Mouse (Mus musculus): ENCODE measurements around the gene B9d2. TPM values are rescaled to one million over a fixed set of nuclear protein-coding genes. Genes with fewer than 3 reads are reported as not detected.

B9d2 gene
- polyA plus RNA-seq, 1 experiment from 2014 or later: 19.9 TPM

- H3K4me1 ChIP-seq (replicated peaks): peaks cover 30% of the 10 kb centered on the region
- no peaks in the 10 kb centered on the region for H3K36me3 ChIP-seq (replicated peaks)
- 30% methylated on average over 12 of the region's 12 CpGs for WGBS (ENCODE audit: insufficient replicate concordance)
- H3K4me3 ChIP-seq (replicated peaks): no peak overlapping the region
- no peak for ATAC-seq (ENCODE audit: insufficient read depth)
- no peaks in the 10 kb centered on the region for H3K27me3 ChIP-seq
- no peaks in the 10 kb centered on the region for H3K9me3 ChIP-seq (replicated peaks)
- H3K4me2 ChIP-seq: peak overlapping the region; percentile 11; the same call in 1 of the 2 replicates
- H3K9ac ChIP-seq: no peak overlapping the region
- H3K27ac ChIP-seq (replicated peaks): no peak overlapping the region
Observed at GRCm38 (mm10) chr7:25652244-25652759, 28.3 kb upstream of the B9d2 start.

GRCm38 (mm10) chr7:25655601-25656428, 24.8 kb upstream of the B9d2 start:
- no peak for ATAC-seq (ENCODE audit: insufficient read depth)
- Histone ChIP-seq H3K9ac (no peak overlapping the region), H3K4me1 (replicated peaks) (peaks cover 44% of the 10 kb centered on the region), H3K27ac (replicated peaks) (0 out of 2 replicates have a peak overlapping the region, but pooled peaks have one; percentile 33), H3K36me3 (replicated peaks) (no peaks in the 10 kb centered on the region), H3K4me3 (replicated peaks) (no peak overlapping the region), H3K27me3 (no peaks in the 10 kb centered on the region), H3K9me3 (replicated peaks) (no peaks in the 10 kb centered on the region), H3K4me2 (no peak overlapping the region)
- 61% methylated on average over 11 of the region's 11 CpGs for WGBS (ENCODE audit: insufficient replicate concordance)

DNA sequence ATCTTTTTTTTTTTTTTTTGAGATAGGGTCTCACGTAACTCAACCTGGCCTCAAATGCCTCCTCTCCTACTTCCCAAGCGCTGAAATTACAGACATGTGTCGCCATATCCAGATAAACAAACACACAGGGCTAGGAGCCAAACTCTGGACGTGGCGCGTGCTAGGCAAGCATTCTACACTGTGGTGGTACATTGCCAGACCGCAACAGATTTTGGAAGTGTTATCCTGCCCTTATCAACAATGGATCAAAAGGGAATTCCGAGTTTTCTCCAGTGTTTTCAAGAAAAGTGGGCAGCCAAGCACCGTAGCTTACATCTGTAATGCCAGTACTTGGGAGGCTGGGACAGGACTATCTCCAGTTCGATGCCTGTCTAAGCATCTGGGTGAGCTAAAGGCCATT, 22.8 kb upstream of the B9d2 start:
- 27% methylated on average over 10 of the region's 10 CpGs for WGBS (ENCODE audit: insufficient replicate concordance)
- H3K4me1 ChIP-seq (replicated peaks): peaks cover 53% of the 10 kb centered on the region
- H3K9me3 ChIP-seq (replicated peaks): no peaks in the 10 kb centered on the region
- ATAC-seq (ENCODE audit: insufficient read depth): no peak
- 0 out of 2 replicates have a peak, but pooled peaks cover 4% of the 10 kb centered on the region for H3K36me3 ChIP-seq (replicated peaks)
- H3K27ac ChIP-seq (replicated peaks): peak overlapping the region; percentile 76; the same call in 1 of the 2 replicates
- peak overlapping the region; percentile 77 for H3K4me3 ChIP-seq (replicated peaks)
- no peaks in the 10 kb centered on the region for H3K27me3 ChIP-seq
- peak overlapping the region; percentile 46; the same call in 1 of the 2 replicates for H3K9ac ChIP-seq
- H3K4me2 ChIP-seq: peak overlapping the region; percentile 90

GRCm38 (mm10) chr7:25658657-25659472, 21.7 kb upstream of the B9d2 start, which contains the start of the genes Bckdha and Exosc5:
Gene Bckdha, minus strand, starts transcription at chr7:25658981.
Gene Exosc5, plus strand, starts transcription at chr7:25659164.
- H3K4me1 ChIP-seq (replicated peaks): peaks cover 53% of the 10 kb centered on the region
- H3K27me3 ChIP-seq: no peaks in the 10 kb centered on the region
- peak within 1 kb of the TSS; percentile 76 for H3K27ac ChIP-seq (replicated peaks)
- H3K9ac ChIP-seq: peak within 1 kb of the TSS; percentile 59
- H3K4me3 ChIP-seq (replicated peaks): peak within 1 kb of the TSS; percentile 77
- H3K36me3 ChIP-seq (replicated peaks): peaks cover 6% of the 10 kb centered on the region; the same call in 1 of the 2 replicates
- ATAC-seq (ENCODE audit: insufficient read depth): peak; percentile 94
- H3K9me3 ChIP-seq (replicated peaks): no peaks in the 10 kb centered on the region
- under 1% methylated on average over 50 of the region's 50 CpGs for WGBS (ENCODE audit: insufficient replicate concordance)
- H3K4me2 ChIP-seq: peak within 1 kb of the TSS; percentile 90

- ATAC-seq (ENCODE audit: insufficient read depth): no peak
- H3K4me1 ChIP-seq (replicated peaks): 0 out of 2 replicates have a peak, but pooled peaks cover 4% of the 10 kb centered on the region
- H3K27me3 ChIP-seq: no peaks in the 10 kb centered on the region
- 71% methylated on average over 8 of the region's 8 CpGs for WGBS (ENCODE audit: insufficient replicate concordance)
- H3K27ac ChIP-seq (replicated peaks): no peak overlapping the region
- H3K4me3 ChIP-seq (replicated peaks): no peak overlapping the region
- H3K9ac ChIP-seq: no peak overlapping the region
- H3K36me3 ChIP-seq (replicated peaks): peaks cover 49% of the 10 kb centered on the region
- no peaks in the 10 kb centered on the region for H3K9me3 ChIP-seq (replicated peaks)
- no peak overlapping the region for H3K4me2 ChIP-seq
Observed at GRCm38 (mm10) chr7:25666381-25666780, 14.2 kb upstream of the B9d2 start.

- Histone ChIP-seq H3K9me3 (replicated peaks) (no peaks in the 10 kb centered on the region), H3K4me2 (no peak overlapping the region), H3K9ac (no peak overlapping the region), H3K27ac (replicated peaks) (no peak overlapping the region), H3K36me3 (replicated peaks) (peaks cover 42% of the 10 kb centered on the region), H3K27me3 (peaks cover 16% of the 10 kb centered on the region), H3K4me1 (replicated peaks) (0 out of 2 replicates have a peak, but pooled peaks cover 1% of the 10 kb centered on the region), H3K4me3 (replicated peaks) (no peak overlapping the region)
- WGBS (ENCODE audit: insufficient replicate concordance): 82% methylated on average over 10 of the region's 10 CpGs
- ATAC-seq (ENCODE audit: insufficient read depth): no peak
Observed at GRCm38 (mm10) chr7:25669158-25669557, 11.4 kb upstream of the B9d2 start.

DNA sequence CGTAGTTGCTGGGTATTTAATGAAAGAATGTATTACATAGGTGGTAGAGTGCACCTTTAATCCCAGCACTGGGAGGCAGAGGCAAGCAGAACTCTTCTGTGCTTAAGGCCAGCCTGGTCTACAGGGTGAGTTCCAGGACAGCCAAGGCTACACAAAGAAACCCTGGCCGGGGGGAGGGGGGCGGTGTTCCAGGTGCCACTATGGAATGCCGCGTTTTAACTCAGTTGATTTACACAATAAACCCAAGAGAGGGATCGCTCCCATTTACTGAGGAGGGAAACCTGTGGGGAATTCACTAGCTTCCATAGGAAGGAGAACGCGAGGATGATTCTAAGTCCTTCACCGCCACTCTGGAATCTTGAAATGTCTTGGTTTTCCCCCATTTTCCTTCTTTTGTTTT, 10.9 kb upstream of the B9d2 start:
- H3K27ac ChIP-seq (replicated peaks): no peak overlapping the region
- no peak overlapping the region for H3K9ac ChIP-seq
- H3K4me3 ChIP-seq (replicated peaks): no peak overlapping the region
- peaks cover 20% of the 10 kb centered on the region for H3K27me3 ChIP-seq
- H3K36me3 ChIP-seq (replicated peaks): peaks cover 37% of the 10 kb centered on the region
- ATAC-seq (ENCODE audit: insufficient read depth): no peak
- H3K4me2 ChIP-seq: no peak overlapping the region
- no peaks in the 10 kb centered on the region for H3K9me3 ChIP-seq (replicated peaks)
- peaks cover 6% of the 10 kb centered on the region for H3K4me1 ChIP-seq (replicated peaks)
- 79% methylated on average over 9 of the region's 9 CpGs for WGBS (ENCODE audit: insufficient replicate concordance)

DNA sequence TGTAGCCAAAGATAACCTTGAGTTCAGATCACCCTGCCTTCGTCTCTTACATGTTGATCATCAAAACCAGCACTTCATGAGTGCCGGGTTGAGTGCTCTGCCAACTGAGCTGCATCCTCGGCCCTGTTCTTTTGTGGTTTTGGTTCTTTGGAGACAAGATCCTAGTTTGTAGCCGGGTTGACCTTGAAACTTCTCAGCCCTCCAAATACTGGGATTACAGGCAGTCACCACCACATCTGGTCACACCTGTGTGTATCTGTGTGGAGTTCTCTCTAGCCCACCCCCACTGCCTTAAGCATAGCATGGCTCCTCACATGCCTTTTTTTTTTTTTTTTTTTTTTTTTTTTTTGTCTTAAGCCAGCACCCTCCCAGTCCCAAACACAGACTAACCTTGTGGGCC, 10.5 kb upstream of the B9d2 start:
- 61% methylated on average over 4 of the region's 4 CpGs for WGBS (ENCODE audit: insufficient replicate concordance)

GRCm38 (mm10) chr7:25671686-25672085, 8.9 kb upstream of the B9d2 start:
- H3K4me3 ChIP-seq (replicated peaks): no peak overlapping the region
- no peak overlapping the region for H3K27ac ChIP-seq (replicated peaks)
- ATAC-seq (ENCODE audit: insufficient read depth): no peak
- no peaks in the 10 kb centered on the region for H3K9me3 ChIP-seq (replicated peaks)
- H3K4me1 ChIP-seq (replicated peaks): peaks cover 14% of the 10 kb centered on the region
- peaks cover 41% of the 10 kb centered on the region for H3K27me3 ChIP-seq
- peaks cover 18% of the 10 kb centered on the region for H3K36me3 ChIP-seq (replicated peaks)
- H3K4me2 ChIP-seq: no peak overlapping the region
- 65% methylated on average over 2 of the region's 2 CpGs for WGBS (ENCODE audit: insufficient replicate concordance)
- no peak overlapping the region for H3K9ac ChIP-seq

More for the DNA sequence above, 10.5 kb upstream of the B9d2 start:
- Histone ChIP-seq H3K4me2 (no peak overlapping the region), H3K9ac (no peak overlapping the region), H3K27ac (replicated peaks) (no peak overlapping the region), H3K4me1 (replicated peaks) (peaks cover 11% of the 10 kb centered on the region), H3K27me3 (peaks cover 25% of the 10 kb centered on the region), H3K9me3 (replicated peaks) (no peaks in the 10 kb centered on the region), H3K4me3 (replicated peaks) (no peak overlapping the region), H3K36me3 (replicated peaks) (peaks cover 32% of the 10 kb centered on the region)
- ATAC-seq (ENCODE audit: insufficient read depth): no peak

DNA sequence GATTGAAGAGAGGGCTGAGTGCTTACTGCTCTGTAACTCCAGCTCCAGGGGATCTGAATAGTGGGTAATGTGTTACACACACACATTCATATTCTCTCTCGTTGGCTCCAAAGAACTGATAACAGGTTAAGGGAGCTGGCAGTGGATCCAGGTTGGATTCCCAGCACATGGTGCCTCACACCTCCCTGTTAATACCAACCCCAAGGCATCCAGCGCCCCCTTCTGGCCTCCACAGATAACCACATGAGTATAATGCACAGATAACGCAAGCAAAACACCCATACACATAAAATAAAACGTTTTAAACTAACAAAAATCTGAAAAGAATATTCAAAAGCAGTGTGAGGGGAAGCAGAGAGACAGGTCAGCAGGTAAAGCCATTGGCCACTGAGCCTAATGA, 8.1 kb upstream of the B9d2 start:
- 44% methylated on average over 4 of the region's 4 CpGs for WGBS (ENCODE audit: insufficient replicate concordance)
- Histone ChIP-seq H3K9ac (no peak overlapping the region), H3K27me3 (peaks cover 41% of the 10 kb centered on the region), H3K4me3 (replicated peaks) (no peak overlapping the region), H3K4me2 (no peak overlapping the region), H3K27ac (replicated peaks) (no peak overlapping the region), H3K4me1 (replicated peaks) (peaks cover 14% of the 10 kb centered on the region), H3K36me3 (replicated peaks) (peaks cover 14% of the 10 kb centered on the region), H3K9me3 (replicated peaks) (no peaks in the 10 kb centered on the region)
- no peak for ATAC-seq (ENCODE audit: insufficient read depth)

- Histone ChIP-seq H3K9me3 (replicated peaks) (no peaks in the 10 kb centered on the region), H3K4me1 (replicated peaks) (peaks cover 21% of the 10 kb centered on the region), H3K4me3 (replicated peaks) (peak overlapping the region; percentile 39), H3K9ac (no peak overlapping the region), H3K4me2 (peak overlapping the region; percentile 66), H3K27ac (replicated peaks) (no peak overlapping the region), H3K36me3 (replicated peaks) (no peaks in the 10 kb centered on the region), H3K27me3 (peaks cover 41% of the 10 kb centered on the region)
- no peak for ATAC-seq (ENCODE audit: insufficient read depth)
- WGBS (ENCODE audit: insufficient replicate concordance): 15% methylated on average over 9 of the region's 9 CpGs
Observed at GRCm38 (mm10) chr7:25674297-25674696, 6.3 kb upstream of the B9d2 start.

Data from liver, embryonic 15.5 days (tissue).